Mouse (Mus musculus) heart, embryonic 15.5 days (tissue): Measurements from ENCODE around the gene Hfe. TPM values are rescaled to one million over a fixed set of nuclear protein-coding genes. Genes with fewer than 3 reads are reported as not detected.
"Not testable (repeated sequence)": the region's sequence is repeated elsewhere in the genome, so short reads cannot be mapped to it uniquely, and the experiment has no call there.

ENCODE experiments used
- ATAC-seq: fragments of 200-750 bp; cut with Nextera tagmentation; replicated peaks from 2 replicates; pipeline ENCODE4 v1.8.0; 2017; ENCODE audit warnings: low read depth, moderate TSS enrichment; ENCODE audit not compliant: insufficient number of reproducible peaks, insufficient read depth, low FRiP score
- H3K27ac ChIP-seq: fragments of 300-500 bp; sonication (generic); 2 replicates; pipeline ENCODE4 v1.5.1; 2015; ENCODE audit warnings: mild to moderate bottlenecking, inconsistent platforms
- H3K27me3 ChIP-seq: fragments of 300-500 bp; sonication (generic); 2 replicates; pipeline ENCODE4 v1.6.1; 2015; ENCODE audit warnings: inconsistent platforms
- H3K36me3 ChIP-seq: fragments of 300-500 bp; sonication (generic); 2 replicates; pipeline ENCODE4 v1.6.1; 2015; ENCODE audit warnings: mild to moderate bottlenecking, inconsistent platforms
- H3K4me1 ChIP-seq: fragments of 300-500 bp; sonication (generic); replicated peaks from 2 replicates; pipeline ENCODE4 v1.6.1; 2015; ENCODE audit warnings: inconsistent platforms
- H3K4me2 ChIP-seq: fragments of 300-500 bp; sonication (generic); 2 replicates; pipeline ENCODE4 v1.6.1; 2015; ENCODE audit warnings: inconsistent platforms, mild to moderate bottlenecking, moderate library complexity
- H3K4me3 ChIP-seq: fragments of 300-500 bp; sonication (generic); 2 replicates; pipeline ENCODE4 v1.5.1; 2015; ENCODE audit warnings: mild to moderate bottlenecking, inconsistent platforms
- H3K9ac ChIP-seq: fragments of 300-500 bp; sonication (generic); 2 replicates; pipeline ENCODE4 v1.6.1; 2015; ENCODE audit warnings: mild to moderate bottlenecking, inconsistent platforms
- H3K9me3 ChIP-seq: fragments of 300-500 bp; sonication (generic); replicated peaks from 2 replicates; pipeline ENCODE4 v1.6.1; 2016; ENCODE audit warnings: inconsistent platforms
- WGBS: fragments of 180-500 bp; shearing (Covaris S2); methylation state at CpG from one replicate; pipeline ENCODE4 v1.1.7; 2015; ENCODE audit warnings: mixed read lengths; 5-methylcytosine and 5-hydroxymethylcytosine counted together
- polyA plus RNA-seq: library from polyadenylated mRNA; unstranded; fragments of >200 nt; fragmentation: Nextera tagmentation; extraction: Ambion mirVana; gene quantifications from 2 replicates; pipeline ENCODE4 v1.2.1, GENCODE M21; 2015

The Hfe gene
- polyA plus RNA-seq, result 10.3 and 13.6 TPM in 2 replicates

- Histone ChIP-seq H3K4me2 (peak within 1 kb of the TSS; percentile 87), H3K27ac (peak within 1 kb of the TSS; percentile 17)
Measured at GRCm38 (mm10) chr13:23710374-23711089, at the start of gene Hfe. Gene Hfe (minus strand): TSS chr13:23710854.

GRCm38 (mm10) chr13:23759916-23760239 is 49.2 kb upstream of the Hfe start:
- Histone ChIP-seq H3K4me1 (peaks cover 34% of the 10 kb centered on the region), H3K9me3 (no peaks in the 10 kb centered on the region), H3K27ac (peak overlapping the region; percentile 95), H3K36me3 (no peaks in the 10 kb centered on the region), H3K9ac (no peak overlapping the region), H3K4me3 (peak overlapping the region; percentile 68; the same call in 1 of the 2 replicates), H3K27me3 (no peaks in the 10 kb centered on the region), H3K4me2 (peak overlapping the region; percentile 92)
- no peak for ATAC-seq
- 61% methylated on average over 1 of the region's 1 CpGs for WGBS

More at GRCm38 (mm10) chr13:23710374-23711089, at the start of gene Hfe:
- peak; percentile 47 for ATAC-seq
- Histone ChIP-seq H3K36me3 (no peaks in the 10 kb centered on the region), H3K27me3 (no peaks in the 10 kb centered on the region), H3K4me1 (peaks cover 18% of the 10 kb centered on the region), H3K4me3 (peak within 1 kb of the TSS; percentile 56), H3K9ac (peak within 1 kb of the TSS; percentile 56), H3K9me3 (no peaks in the 10 kb centered on the region)
- 1% methylated on average over 17 of the region's 17 CpGs for WGBS

- Histone ChIP-seq H3K27ac (no peak overlapping the region), H3K4me2 (no peak overlapping the region)
- 83% methylated on average over 3 of the region's 3 CpGs for WGBS
Measured at GRCm38 (mm10) chr13:23759251-23759771, 48.7 kb upstream of the Hfe start.

GRCm38 (mm10) chr13:23757921-23758320 is 47.3 kb upstream of the Hfe start:
- no peaks in the 10 kb centered on the region for H3K36me3 ChIP-seq
- no peak overlapping the region for H3K4me3 ChIP-seq

More at GRCm38 (mm10) chr13:23759251-23759771, 48.7 kb upstream of the Hfe start:
- no peak overlapping the region for H3K4me3 ChIP-seq
- H3K4me1 ChIP-seq, result peaks cover 32% of the 10 kb centered on the region
- H3K36me3 ChIP-seq, result no peaks in the 10 kb centered on the region
- no peaks in the 10 kb centered on the region for H3K9me3 ChIP-seq
- no peak for ATAC-seq
- H3K27me3 ChIP-seq, result no peaks in the 10 kb centered on the region
- no peak overlapping the region for H3K9ac ChIP-seq

GRCm38 (mm10) chr13:23757211-23757773 is 46.6 kb upstream of the Hfe start:
- H3K4me3 ChIP-seq, result peak overlapping the region; percentile 48
- ATAC-seq, result 0 out of 2 replicates have a peak, but pooled peaks have one; percentile 0
- H3K36me3 ChIP-seq, result no peaks in the 10 kb centered on the region
- H3K27ac ChIP-seq, result peak overlapping the region; percentile 86
- no peaks in the 10 kb centered on the region for H3K27me3 ChIP-seq
- H3K4me2 ChIP-seq, result peak overlapping the region; percentile 73
- 4% methylated on average over 18 of the region's 23 CpGs for WGBS
- no peaks in the 10 kb centered on the region for H3K9me3 ChIP-seq
- peaks cover 23% of the 10 kb centered on the region for H3K4me1 ChIP-seq
- peak overlapping the region; percentile 60 for H3K9ac ChIP-seq

More at GRCm38 (mm10) chr13:23757921-23758320, 47.3 kb upstream of the Hfe start:
- H3K9me3 ChIP-seq, result no peaks in the 10 kb centered on the region
- H3K4me2 ChIP-seq, result peak overlapping the region; percentile 73; the same call in 1 of the 2 replicates
- no peak overlapping the region for H3K9ac ChIP-seq
- H3K27ac ChIP-seq, result no peak overlapping the region
- no peaks in the 10 kb centered on the region for H3K27me3 ChIP-seq
- 53% methylated on average over 3 of the region's 3 CpGs for WGBS
- ATAC-seq, result no peak
- H3K4me1 ChIP-seq, result peaks cover 22% of the 10 kb centered on the region

GRCm38 (mm10) chr13:23756790-23757189 is 46.1 kb upstream of the Hfe start, which contains the start of gene Hist1h4b:
Gene Hist1h4b (plus strand): TSS chr13:23757013.
- Histone ChIP-seq H3K27me3 (no peaks in the 10 kb centered on the region), H3K4me2 (peak within 1 kb of the TSS; percentile 73), H3K9ac (peak within 1 kb of the TSS; percentile 60), H3K9me3 (no peaks in the 10 kb centered on the region), H3K4me3 (peak within 1 kb of the TSS; percentile 48), H3K4me1 (peaks cover 23% of the 10 kb centered on the region), H3K36me3 (no peaks in the 10 kb centered on the region), H3K27ac (peak within 1 kb of the TSS; percentile 86)
- ATAC-seq, result peak; percentile 72
- 0% methylated on average over 16 of the region's 22 CpGs for WGBS

- Histone ChIP-seq H3K9ac (no peak overlapping the region), H3K4me1 (peaks cover 15% of the 10 kb centered on the region), H3K36me3 (no peaks in the 10 kb centered on the region), H3K4me2 (no peak overlapping the region), H3K9me3 (no peaks in the 10 kb centered on the region), H3K27ac (no peak overlapping the region), H3K4me3 (no peak overlapping the region), H3K27me3 (no peaks in the 10 kb centered on the region)
- no peak for ATAC-seq
Measured at GRCm38 (mm10) chr13:23755000-23755399, 44.3 kb upstream of the Hfe start.

GRCm38 (mm10) chr13:23753314-23754078 is 42.8 kb upstream of the Hfe start:
- no peak overlapping the region for H3K9ac ChIP-seq

GRCm38 (mm10) chr13:23752742-23753172 is 42.1 kb upstream of the Hfe start:
- no peak for ATAC-seq
- Histone ChIP-seq H3K27ac (peak overlapping the region; percentile 68), H3K36me3 (no peaks in the 10 kb centered on the region), H3K4me2 (peak overlapping the region; percentile 79), H3K27me3 (no peaks in the 10 kb centered on the region), H3K9me3 (no peaks in the 10 kb centered on the region), H3K4me1 (peaks cover 17% of the 10 kb centered on the region), H3K4me3 (peak overlapping the region; percentile 41), H3K9ac (peak overlapping the region; percentile 52)
- WGBS, result 11% methylated on average over 6 of the region's 6 CpGs

More at GRCm38 (mm10) chr13:23753314-23754078, 42.8 kb upstream of the Hfe start:
- Histone ChIP-seq H3K9me3 (no peaks in the 10 kb centered on the region), H3K4me3 (no peak overlapping the region), H3K27ac (peak overlapping the region; percentile 3; the same call in 1 of the 2 replicates), H3K27me3 (no peaks in the 10 kb centered on the region), H3K4me2 (peak overlapping the region; percentile 79), H3K36me3 (no peaks in the 10 kb centered on the region), H3K4me1 (peaks cover 13% of the 10 kb centered on the region)
- 57% methylated on average over 4 of the region's 4 CpGs for WGBS
- no peak for ATAC-seq

- peaks cover 15% of the 10 kb centered on the region for H3K4me1 ChIP-seq
- peak within 1 kb of the TSS; percentile 94 for H3K27ac ChIP-seq
- H3K4me3 ChIP-seq, result peak within 1 kb of the TSS; percentile 50
- not testable (repeated sequence) for H3K36me3 ChIP-seq, H3K27me3 ChIP-seq, H3K9me3 ChIP-seq
- H3K9ac ChIP-seq, result peak within 1 kb of the TSS; percentile 59
- H3K4me2 ChIP-seq, result peak within 1 kb of the TSS; percentile 79
- under 1% methylated on average over 16 of the region's 47 CpGs for WGBS
- ATAC-seq, result peak; percentile 83
Measured at GRCm38 (mm10) chr13:23752067-23752741, 41.5 kb upstream of the Hfe start, which contains the start of gene Hist1h3b. Gene Hist1h3b (plus strand): TSS chr13:23752267.
